Mouse (Mus musculus) brain, embryonic 14.5 days (tissue): ENCODE measurements around the gene Actg2.

Source experiments
- CTCF ChIP-seq: fragments of 200-500 bp; IDR thresholded peaks from 2 replicates; pipeline ENCODE4 v1.5.1; 2012; ENCODE audit warnings: inconsistent platforms, mild to moderate bottlenecking, moderate library complexity, borderline replicate concordance; ENCODE audit not compliant: insufficient read depth, insufficient read length; ENCODE audit errors: extremely low read depth
- POLR2A ChIP-seq: fragments of 200-500 bp; IDR thresholded peaks from 2 replicates; pipeline ENCODE4 v1.6.1; 2012; ENCODE audit warnings: mild to moderate bottlenecking, inconsistent platforms, borderline replicate concordance; ENCODE audit not compliant: poor library complexity, insufficient read depth, insufficient read length, severe bottlenecking; ENCODE audit errors: extremely low read depth

GRCm38 (mm10) chr6:83478217-83478616 lies 57.8 kb downstream of the Actg2 start:
- TF ChIP-seq POLR2A (no peak), CTCF (peak; percentile 19; the same call in 1 of the 2 replicates)
